Mouse (Mus musculus) limb, embryonic 12.5 days (tissue): ENCODE measurements around the gene Tead1. TPM values are rescaled to one million over a fixed set of nuclear protein-coding genes. Genes with fewer than 3 reads are reported as not detected.

ENCODE experiments used
- ATAC-seq: fragments of 200-750 bp; cut with Nextera tagmentation; 2 replicates; pipeline ENCODE4 v1.8.0; 2017; ENCODE audit warnings: low read depth, moderate TSS enrichment; ENCODE audit not compliant: insufficient number of reproducible peaks, insufficient read depth, low FRiP score, low TSS enrichment
- H3K27ac ChIP-seq: fragments of 300-500 bp; sonication (generic); 2 replicates; pipeline ENCODE4 v1.5.1; 2016; ENCODE audit warnings: mild to moderate bottlenecking, moderate library complexity
- H3K27me3 ChIP-seq: fragments of 300-500 bp; sonication (generic); 2 replicates; pipeline ENCODE4 v1.6.1; 2016; ENCODE audit warnings: mild to moderate bottlenecking, moderate library complexity
- H3K36me3 ChIP-seq: fragments of 300-500 bp; sonication (generic); 2 replicates; pipeline ENCODE4 v1.6.1; 2016; ENCODE audit warnings: mild to moderate bottlenecking, moderate library complexity
- H3K4me1 ChIP-seq: fragments of 300-500 bp; sonication (generic); replicated peaks from 2 replicates; pipeline ENCODE4 v1.6.1; 2016
- H3K4me2 ChIP-seq: fragments of 300-500 bp; sonication (generic); 2 replicates; pipeline ENCODE4 v1.6.1; 2016; ENCODE audit warnings: mild to moderate bottlenecking, moderate library complexity
- H3K4me3 ChIP-seq: fragments of 300-500 bp; sonication (generic); replicated peaks from 2 replicates; pipeline ENCODE4 v1.5.1; 2016; ENCODE audit warnings: mild to moderate bottlenecking
- H3K9ac ChIP-seq: fragments of 300-500 bp; sonication (generic); replicated peaks from 2 replicates; pipeline ENCODE4 v1.6.1; 2016; ENCODE audit warnings: mild to moderate bottlenecking, moderate library complexity
- H3K9me3 ChIP-seq: fragments of 300-500 bp; sonication (generic); 2 replicates; pipeline ENCODE4 v1.6.1; 2016; ENCODE audit warnings: mild to moderate bottlenecking, moderate library complexity
- WGBS: fragments of 180-500 bp; shearing (Covaris S2); methylation state at CpG from one replicate; pipeline ENCODE4 v1.1.7; 2016; 5-methylcytosine and 5-hydroxymethylcytosine counted together
- polyA plus RNA-seq: library from polyadenylated mRNA; unstranded; fragments of >200 nt; fragmentation: Nextera tagmentation; extraction: Ambion mirVana; gene quantifications from 2 replicates; pipeline ENCODE4 v1.2.1, GENCODE M21; 2016

Tead1 gene
- polyA plus RNA-seq, 1 experiment from 2014 or later: 43.6 TPM

DNA sequence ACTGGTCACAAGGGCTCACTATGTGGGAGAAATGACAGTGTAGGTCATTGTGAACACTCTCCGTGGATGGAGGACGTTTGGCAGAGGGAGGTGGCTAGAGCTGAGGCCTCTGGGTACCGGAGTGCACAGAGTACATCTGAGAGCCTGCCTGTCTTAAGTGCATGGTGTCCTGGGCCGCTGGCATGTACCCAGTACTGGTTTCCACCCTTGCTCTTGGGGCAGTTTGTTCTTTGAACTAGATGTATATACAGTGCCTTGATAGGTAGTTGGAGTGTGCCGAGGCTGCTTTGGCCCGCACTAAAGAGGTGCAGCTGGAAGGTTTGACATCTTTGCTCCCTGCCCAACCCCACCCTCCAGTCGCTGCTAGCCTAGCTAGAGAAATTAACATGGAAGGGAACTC, 114.8 kb downstream of the Tead1 start:
- H3K4me1 ChIP-seq: peaks cover 82% of the 10 kb centered on the region
- H3K4me2 ChIP-seq: no peak overlapping the region
- no peak overlapping the region for H3K9ac ChIP-seq
- H3K27ac ChIP-seq: peak overlapping the region; percentile 4; the same call in 1 of the 2 replicates
- H3K36me3 ChIP-seq: no peaks in the 10 kb centered on the region
- H3K4me3 ChIP-seq: no peak overlapping the region
- no peak for ATAC-seq
- H3K9me3 ChIP-seq: no peaks in the 10 kb centered on the region
- 37% methylated on average over 7 of the region's 7 CpGs for WGBS
- H3K27me3 ChIP-seq: no peaks in the 10 kb centered on the region; the same call in 1 of the 2 replicates

DNA sequence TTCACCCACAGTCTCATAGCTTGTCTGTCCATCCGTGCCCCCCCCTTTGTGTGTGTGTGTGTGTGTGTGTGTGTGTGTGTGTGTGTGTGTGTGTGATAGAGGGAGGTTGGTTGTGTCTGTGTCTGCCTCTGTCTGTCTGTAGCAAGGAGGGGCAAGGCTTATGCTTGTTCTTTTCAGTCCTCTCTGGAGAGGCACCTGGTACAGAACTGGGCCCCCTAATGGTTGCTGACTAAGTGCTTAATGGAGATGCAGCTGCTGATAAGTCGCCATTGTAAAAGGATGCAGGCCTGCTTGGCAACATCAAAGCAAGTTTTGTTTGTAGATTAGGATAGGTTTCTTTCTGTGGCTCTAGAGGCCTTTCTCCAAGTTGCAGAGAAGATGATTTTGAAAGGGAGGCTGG, 115.4 kb downstream of the Tead1 start:
- 20% methylated on average over 2 of the region's 2 CpGs for WGBS
- Histone ChIP-seq H3K9me3 (no peaks in the 10 kb centered on the region), H3K27ac (0 out of 2 replicates have a peak overlapping the region, but pooled peaks have one; percentile 4), H3K9ac (no peak overlapping the region), H3K4me2 (no peak overlapping the region), H3K36me3 (no peaks in the 10 kb centered on the region), H3K4me1 (peaks cover 81% of the 10 kb centered on the region), H3K27me3 (no peaks in the 10 kb centered on the region; the same call in 1 of the 2 replicates), H3K4me3 (no peak overlapping the region)
- no peak for ATAC-seq

DNA sequence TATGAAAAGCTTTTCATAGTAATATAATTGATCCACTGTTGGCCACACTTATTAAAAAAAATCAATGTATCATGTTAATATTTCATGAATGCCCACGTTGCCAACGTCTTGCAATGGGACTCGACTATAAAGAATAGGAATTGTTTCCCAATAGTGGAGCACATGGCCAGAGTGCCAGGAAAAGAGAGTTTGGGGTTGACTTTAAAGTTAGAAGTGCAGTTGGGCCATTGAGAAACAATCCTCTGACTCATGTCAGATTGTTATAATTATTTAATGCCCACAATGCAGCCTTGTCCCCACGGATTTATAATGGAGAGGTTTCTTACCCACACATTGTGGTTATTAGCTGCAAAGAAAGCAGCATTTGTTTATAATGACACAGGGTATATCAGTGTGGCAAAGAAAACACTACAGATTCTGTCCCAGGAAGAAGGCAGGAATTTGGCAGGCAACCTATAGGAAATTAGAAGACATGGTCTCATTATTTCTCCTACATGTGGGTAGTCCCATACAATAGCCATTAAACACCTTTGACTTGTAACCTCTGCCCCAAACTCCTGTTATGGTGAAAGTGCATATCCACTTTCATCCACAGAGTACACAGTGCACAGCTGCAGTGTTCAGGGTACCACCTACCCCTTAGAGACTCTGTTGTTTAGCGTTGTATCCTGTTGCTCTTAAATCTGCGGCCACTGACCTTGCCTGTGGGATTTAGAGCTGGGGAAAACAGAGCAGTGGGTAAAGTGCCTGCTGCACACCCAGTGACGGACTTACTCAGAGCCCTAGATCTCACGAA, 118.6 kb downstream of the Tead1 start:
- WGBS: 61% methylated on average over 8 of the region's 8 CpGs
- no peak overlapping the region for H3K4me3 ChIP-seq
- ATAC-seq: no peak
- H3K9ac ChIP-seq: no peak overlapping the region
- H3K27me3 ChIP-seq: no peaks in the 10 kb centered on the region; the same call in 1 of the 2 replicates
- no peaks in the 10 kb centered on the region for H3K36me3 ChIP-seq
- no peaks in the 10 kb centered on the region for H3K9me3 ChIP-seq
- H3K27ac ChIP-seq: peak overlapping the region; percentile 66; the same call in 1 of the 2 replicates
- H3K4me1 ChIP-seq: peaks cover 89% of the 10 kb centered on the region
- no peak overlapping the region for H3K4me2 ChIP-seq

DNA sequence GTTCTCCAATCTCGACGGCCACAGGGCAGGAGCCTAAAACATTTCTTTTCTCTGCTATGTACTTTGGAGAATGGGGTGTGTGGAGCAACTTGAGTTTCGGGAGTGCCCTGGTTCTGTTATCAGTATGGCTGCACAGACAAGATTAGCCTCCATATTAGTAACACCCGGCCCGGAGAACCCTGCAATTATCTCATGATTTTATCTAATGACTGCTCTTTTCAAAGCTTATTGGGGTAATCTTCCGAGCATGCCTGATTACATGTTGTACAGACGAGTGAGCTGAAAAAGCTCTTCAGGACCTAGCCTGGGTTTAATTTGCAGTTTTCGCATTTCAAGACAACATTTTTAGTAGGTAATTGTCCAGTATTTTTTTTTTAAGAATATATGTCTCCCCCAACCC, 122.6 kb downstream of the Tead1 start:
- Histone ChIP-seq H3K4me2 (no peak overlapping the region), H3K27me3 (no peaks in the 10 kb centered on the region), H3K4me1 (peaks cover 77% of the 10 kb centered on the region), H3K9me3 (no peaks in the 10 kb centered on the region), H3K36me3 (no peaks in the 10 kb centered on the region), H3K4me3 (no peak overlapping the region), H3K9ac (no peak overlapping the region), H3K27ac (no peak overlapping the region)
- 63% methylated on average over 8 of the region's 8 CpGs for WGBS
- ATAC-seq: no peak

DNA sequence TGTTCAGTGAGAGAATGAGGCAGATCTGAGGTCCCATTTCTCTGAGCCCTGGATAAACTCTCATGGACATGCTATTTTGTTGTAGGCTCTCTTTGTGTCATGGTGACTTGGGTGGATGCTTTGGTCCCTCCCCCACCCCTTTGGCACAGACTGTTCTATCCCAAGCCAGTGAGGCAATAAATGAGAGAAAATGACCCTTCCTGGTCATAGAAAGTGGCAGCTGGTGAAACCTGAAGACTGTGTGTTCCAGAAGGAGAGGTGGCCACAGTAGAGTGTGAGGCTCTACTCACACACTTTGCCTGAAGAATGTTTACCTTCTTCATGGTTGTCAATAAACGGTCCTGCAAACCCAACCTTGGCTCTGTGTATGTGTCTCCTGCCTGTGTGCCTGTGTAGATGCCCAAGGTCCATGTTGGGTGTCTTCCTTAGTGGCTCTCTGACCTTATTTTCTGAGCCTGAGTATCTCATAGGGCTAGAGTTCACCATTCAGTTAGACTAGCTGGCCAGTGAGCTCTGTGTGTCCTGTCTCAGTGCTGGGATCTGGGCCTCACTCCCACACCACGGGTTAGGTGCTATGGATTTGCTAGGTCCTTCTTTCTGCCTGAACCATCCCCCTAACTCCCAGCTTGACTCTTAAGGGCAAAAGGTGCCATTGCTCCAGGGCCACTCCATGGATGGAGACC, 127.7 kb downstream of the Tead1 start:
- Histone ChIP-seq H3K4me2 (peak overlapping the region; percentile 57), H3K9ac (peak overlapping the region; percentile 44; the same call in 1 of the 2 replicates), H3K27me3 (no peaks in the 10 kb centered on the region), H3K4me3 (peak overlapping the region; percentile 19; the same call in 1 of the 2 replicates), H3K9me3 (no peaks in the 10 kb centered on the region), H3K27ac (peak overlapping the region; percentile 94), H3K36me3 (no peaks in the 10 kb centered on the region), H3K4me1 (peaks cover 67% of the 10 kb centered on the region)
- ATAC-seq: peak; percentile 20; the same call in 1 of the 2 replicates
- 39% methylated on average over 2 of the region's 2 CpGs for WGBS

DNA sequence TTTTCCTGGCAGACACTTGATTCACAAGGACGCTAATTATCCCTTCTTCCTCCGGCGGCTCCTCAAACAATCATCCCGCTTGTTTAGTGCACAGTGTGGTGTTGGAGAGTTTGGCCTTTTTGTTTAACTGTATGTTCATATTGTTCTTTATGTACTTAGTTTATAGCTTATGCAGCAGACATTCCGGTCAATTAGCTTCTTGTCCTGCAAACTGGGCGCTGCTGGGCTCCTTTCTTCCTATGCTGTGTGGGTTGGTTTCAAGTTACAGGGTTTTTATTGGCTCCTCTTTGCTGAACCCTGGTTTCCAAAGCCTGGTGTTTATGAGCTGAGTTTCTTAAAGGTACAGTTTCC, 128.3 kb downstream of the Tead1 start:
- Histone ChIP-seq H3K36me3 (no peaks in the 10 kb centered on the region), H3K4me1 (peaks cover 62% of the 10 kb centered on the region), H3K4me3 (peak overlapping the region; percentile 19; the same call in 1 of the 2 replicates), H3K4me2 (peak overlapping the region; percentile 57), H3K9me3 (no peaks in the 10 kb centered on the region), H3K27me3 (no peaks in the 10 kb centered on the region), H3K27ac (peak overlapping the region; percentile 94), H3K9ac (peak overlapping the region; percentile 44; the same call in 1 of the 2 replicates)
- peak; percentile 84 for ATAC-seq
- 0% methylated on average over 6 of the region's 6 CpGs for WGBS

DNA sequence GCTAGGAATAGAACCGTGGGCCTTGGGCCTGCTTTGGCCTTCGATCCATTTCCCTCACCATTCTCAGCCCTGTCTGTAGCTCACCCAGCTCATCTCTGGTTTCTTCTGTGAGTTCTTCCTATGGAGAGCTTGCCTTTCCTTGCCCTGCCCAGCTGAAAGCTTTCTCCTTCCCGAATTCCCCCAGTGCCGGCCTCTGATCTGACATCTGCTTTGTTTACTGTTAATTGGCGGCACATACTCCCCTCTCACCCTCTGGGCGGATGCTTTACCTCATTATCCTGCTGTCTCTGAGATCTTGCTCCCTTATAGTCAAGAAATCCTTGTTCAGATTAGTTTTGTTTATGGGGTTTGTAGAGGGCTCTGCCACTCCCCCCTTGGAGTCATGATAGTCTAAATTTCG, 131.6 kb downstream of the Tead1 start:
- no peaks in the 10 kb centered on the region for H3K9me3 ChIP-seq
- H3K4me1 ChIP-seq: peaks cover 62% of the 10 kb centered on the region
- no peaks in the 10 kb centered on the region for H3K36me3 ChIP-seq
- no peaks in the 10 kb centered on the region for H3K27me3 ChIP-seq
- H3K27ac ChIP-seq: 0 out of 2 replicates have a peak overlapping the region, but pooled peaks have one; percentile 31
- no peak for ATAC-seq
- no peak overlapping the region for H3K9ac ChIP-seq
- 38% methylated on average over 7 of the region's 7 CpGs for WGBS
- H3K4me3 ChIP-seq: no peak overlapping the region
- no peak overlapping the region for H3K4me2 ChIP-seq

DNA sequence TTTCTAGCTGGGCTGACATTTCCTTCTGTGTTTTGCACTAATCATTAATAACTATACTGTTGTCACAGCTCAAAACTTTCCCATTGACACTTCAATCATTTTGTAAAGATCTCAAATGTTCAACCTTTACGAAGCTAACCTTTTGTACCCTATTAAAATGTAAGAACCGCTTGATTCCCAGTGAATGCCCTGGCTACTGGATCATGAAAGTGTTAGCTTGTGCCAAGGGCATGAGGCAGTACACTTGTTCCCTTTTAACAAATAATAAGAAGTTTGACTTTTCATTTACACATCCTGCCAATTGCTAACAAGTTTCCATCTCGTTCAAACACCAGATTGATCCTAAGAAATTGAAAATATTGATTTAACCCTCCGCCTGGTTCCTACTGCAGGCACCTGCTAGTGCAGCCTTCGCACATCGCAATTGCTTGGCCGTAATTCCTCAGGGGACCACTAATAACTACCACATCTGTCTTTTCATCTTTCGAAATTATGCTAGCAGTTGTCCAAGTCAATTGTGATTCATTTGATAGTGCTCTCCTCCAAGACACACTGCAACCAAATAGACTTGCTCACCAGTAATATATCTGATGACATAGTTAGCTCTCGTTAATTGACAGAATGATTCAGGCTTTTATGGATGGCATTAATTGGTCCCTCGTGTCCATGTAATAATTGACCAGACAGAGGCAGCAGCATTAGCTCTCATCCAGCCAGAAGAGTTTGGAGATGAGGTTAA, 133.1 kb downstream of the Tead1 start:
- no peak overlapping the region for H3K9ac ChIP-seq
- no peak for ATAC-seq
- H3K27ac ChIP-seq: no peak overlapping the region
- H3K4me3 ChIP-seq: no peak overlapping the region
- WGBS: 65% methylated on average over 10 of the region's 10 CpGs
- no peak overlapping the region for H3K4me2 ChIP-seq
- H3K36me3 ChIP-seq: no peaks in the 10 kb centered on the region
- H3K9me3 ChIP-seq: no peaks in the 10 kb centered on the region
- H3K27me3 ChIP-seq: no peaks in the 10 kb centered on the region
- H3K4me1 ChIP-seq: peaks cover 54% of the 10 kb centered on the region

DNA sequence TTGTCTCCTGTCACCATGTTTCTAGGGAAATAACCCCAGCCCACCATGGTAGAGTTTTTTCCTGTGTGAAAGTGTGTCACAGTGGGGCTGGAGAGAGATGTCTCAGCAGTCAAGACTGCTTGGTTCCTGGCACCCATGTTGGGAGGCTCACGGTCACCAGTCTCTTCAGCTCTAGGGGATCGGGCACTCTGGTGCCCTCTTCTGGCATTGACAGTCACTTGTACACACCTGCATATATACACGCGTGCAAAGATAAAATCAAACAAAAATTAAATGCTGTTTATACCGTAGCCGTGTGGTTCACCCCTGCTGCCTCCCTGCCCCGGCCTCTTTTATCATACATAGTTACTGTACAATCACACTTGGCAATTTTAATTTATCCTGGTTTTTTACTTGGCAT, 134.0 kb downstream of the Tead1 start:
- Histone ChIP-seq H3K9me3 (no peaks in the 10 kb centered on the region), H3K4me2 (no peak overlapping the region), H3K36me3 (no peaks in the 10 kb centered on the region), H3K4me3 (no peak overlapping the region), H3K27ac (no peak overlapping the region), H3K27me3 (no peaks in the 10 kb centered on the region), H3K9ac (no peak overlapping the region), H3K4me1 (peaks cover 53% of the 10 kb centered on the region)
- WGBS: 97% methylated on average over 7 of the region's 7 CpGs
- no peak for ATAC-seq

DNA sequence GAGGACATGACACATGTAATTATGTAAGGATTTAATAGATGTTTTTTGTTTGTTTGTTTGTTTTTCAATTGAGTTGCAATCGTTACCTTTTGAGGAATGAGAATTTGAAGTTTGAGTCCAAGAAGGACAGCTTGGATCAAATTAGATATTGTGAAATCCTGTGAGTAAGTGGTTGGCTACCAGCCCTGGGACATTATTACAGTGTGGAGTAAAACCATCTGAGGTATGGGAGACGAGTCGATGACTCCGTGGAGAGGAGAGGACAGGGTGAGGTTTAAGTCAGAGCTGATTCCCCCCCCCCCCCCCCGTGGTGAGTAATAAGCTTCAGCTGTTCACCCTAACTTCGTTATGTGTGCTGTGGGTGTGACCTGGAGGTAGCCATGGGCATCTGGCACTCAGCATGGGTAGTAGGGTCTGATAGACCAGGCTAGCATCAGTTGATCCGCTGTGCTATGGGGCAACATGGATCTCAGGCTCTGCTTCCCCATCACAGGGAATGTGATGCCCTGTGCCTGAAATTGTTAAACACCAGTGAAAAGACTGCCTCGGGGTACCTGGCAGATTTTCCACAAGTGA, 134.7 kb downstream of the Tead1 start:
- 69% methylated on average over 8 of the region's 8 CpGs for WGBS
- H3K9ac ChIP-seq: no peak overlapping the region
- no peaks in the 10 kb centered on the region for H3K36me3 ChIP-seq
- no peaks in the 10 kb centered on the region for H3K27me3 ChIP-seq
- no peak overlapping the region for H3K4me2 ChIP-seq
- no peaks in the 10 kb centered on the region for H3K9me3 ChIP-seq
- H3K4me1 ChIP-seq: peaks cover 50% of the 10 kb centered on the region
- no peak overlapping the region for H3K4me3 ChIP-seq
- no peak for ATAC-seq
- H3K27ac ChIP-seq: no peak overlapping the region

DNA sequence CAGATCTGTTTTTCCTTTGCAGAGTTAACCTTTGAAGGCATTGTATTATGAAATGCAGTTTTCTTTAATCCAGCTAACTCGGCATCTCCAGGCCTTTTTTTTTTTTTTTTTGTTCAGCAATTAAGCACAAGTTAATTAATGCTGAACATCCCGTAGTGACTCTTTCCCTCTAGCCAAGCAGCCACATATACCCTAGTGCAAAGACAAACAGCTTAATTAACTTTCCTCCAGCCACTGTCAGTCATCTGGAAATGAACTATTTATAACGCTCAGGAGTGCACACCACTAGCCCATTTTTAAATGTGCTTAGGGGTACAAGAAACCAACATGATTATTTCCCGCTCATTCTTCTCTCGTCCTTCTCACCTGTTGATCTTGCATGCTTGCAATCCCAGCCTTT, 136.9 kb downstream of the Tead1 start:
- peaks cover 56% of the 10 kb centered on the region for H3K4me1 ChIP-seq
- no peak for ATAC-seq
- H3K9me3 ChIP-seq: no peaks in the 10 kb centered on the region
- no peak overlapping the region for H3K4me3 ChIP-seq
- H3K9ac ChIP-seq: no peak overlapping the region
- WGBS: 53% methylated on average over 5 of the region's 5 CpGs
- H3K4me2 ChIP-seq: no peak overlapping the region
- no peak overlapping the region for H3K27ac ChIP-seq
- H3K36me3 ChIP-seq: no peaks in the 10 kb centered on the region
- H3K27me3 ChIP-seq: no peaks in the 10 kb centered on the region
